Mouse (Mus musculus) thymus, adult 2 months (tissue): Measurements from ENCODE around the gene Dbn1. TPM values are rescaled to one million over a fixed set of nuclear protein-coding genes. Genes with fewer than 3 reads are reported as not detected.

Experiments
- DNase-seq: peaks from one replicate; pipeline ENCODE4 v3.0.0; 2021
- H3K27ac ChIP-seq: fragments of 200-500 bp; 2 replicates; pipeline ENCODE4 v1.5.1; 2012; ENCODE audit warnings: low read length, control low read depth; ENCODE audit not compliant: control insufficient read depth, insufficient read depth
- H3K27me3 ChIP-seq: fragments of 200-500 bp; 2 replicates; pipeline ENCODE4 v1.6.1; 2012; ENCODE audit warnings: mild to moderate bottlenecking, low read length, moderate library complexity, mixed read lengths; ENCODE audit not compliant: control insufficient read depth, insufficient read depth
- H3K36me3 ChIP-seq: fragments of 200-500 bp; 2 replicates; pipeline ENCODE4 v1.6.1; 2012; ENCODE audit warnings: mild to moderate bottlenecking, low read length, moderate library complexity; ENCODE audit not compliant: control insufficient read depth, insufficient read depth
- H3K4me1 ChIP-seq: fragments of 200-500 bp; replicated peaks from 2 replicates; pipeline ENCODE4 v1.6.1; 2012; ENCODE audit warnings: low read length; ENCODE audit not compliant: control insufficient read depth, insufficient read depth
- H3K4me3 ChIP-seq: fragments of 200-500 bp; 2 replicates; pipeline ENCODE4 v1.5.1; 2012; ENCODE audit warnings: mild to moderate bottlenecking, low read length, control low read depth, moderate library complexity; ENCODE audit not compliant: control insufficient read depth, insufficient read depth
- CTCF ChIP-seq: fragments of 200-500 bp; IDR thresholded peaks from 2 replicates; pipeline ENCODE4 v1.5.1; 2012; ENCODE audit warnings: mild to moderate bottlenecking, control low read depth, low read length, moderate library complexity, borderline replicate concordance; ENCODE audit not compliant: control insufficient read depth, poor library complexity, insufficient read depth; ENCODE audit errors: extremely low read depth
- POLR2A ChIP-seq: fragments of 200-500 bp; IDR thresholded peaks from 2 replicates; pipeline ENCODE4 v1.6.1; 2012; ENCODE audit warnings: mild to moderate bottlenecking, low read length, control low read depth, moderate library complexity; ENCODE audit not compliant: control insufficient read depth, poor library complexity, insufficient read depth; ENCODE audit errors: extremely low read depth
- WGBS: fragments of 180-500 bp; shearing (Covaris S2); methylation state at CpG from one replicate; pipeline ENCODE4 v1.1.7; 2018; 5-methylcytosine and 5-hydroxymethylcytosine counted together
- polyA plus RNA-seq: library from polyadenylated mRNA; depleted of rRNA; stranded (reverse); fragments of >200 nt; gene quantifications from 2 replicates; pipeline ENCODE4 v1.2.3, GENCODE M21; 2012

Gene Dbn1
- polyA plus RNA-seq, 1 experiment, result 9.8 TPM

DNA sequence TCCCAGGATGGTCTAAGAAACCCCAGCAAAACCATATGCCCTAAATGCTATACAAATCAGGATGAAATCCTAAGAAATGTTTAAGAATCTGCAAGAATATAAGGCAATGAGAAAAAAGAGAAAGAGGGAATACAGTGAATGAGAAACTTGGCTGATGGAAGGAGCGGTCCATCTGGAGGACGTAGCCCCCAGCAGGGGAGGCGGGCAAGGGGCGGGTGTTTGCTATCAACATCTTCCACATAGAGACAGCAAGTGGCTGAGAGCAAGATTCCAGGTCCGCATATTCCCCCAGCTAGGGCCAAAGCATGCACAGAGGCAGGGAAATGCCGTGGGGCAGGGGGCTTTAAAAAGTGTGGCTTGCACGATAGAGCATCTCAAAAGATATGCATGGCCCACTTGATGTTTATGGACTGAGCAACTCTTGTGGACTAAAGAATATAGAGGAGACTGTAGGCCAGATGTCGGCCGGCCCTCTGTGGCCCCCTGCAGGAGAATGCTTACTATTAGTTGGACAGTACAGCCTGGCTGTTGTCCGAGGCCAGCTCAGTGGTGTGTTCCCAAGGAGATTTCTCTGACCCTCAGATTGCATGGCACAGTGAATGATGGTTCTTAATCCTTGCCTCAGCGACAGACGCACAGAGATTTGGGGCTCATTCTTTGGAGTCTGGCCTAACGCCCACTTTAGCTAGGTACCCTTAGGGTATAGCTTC lies 18.9 kb downstream of the Dbn1 start:
- peaks cover 30% of the 10 kb centered on the region for H3K4me1 ChIP-seq
- H3K4me3 ChIP-seq, result no peak overlapping the region
- H3K27me3 ChIP-seq, result peaks cover 10% of the 10 kb centered on the region; the same call in 1 of the 2 replicates
- no peak for DNase-seq
- no peak overlapping the region for H3K27ac ChIP-seq
- 59% methylated on average over 13 of the region's 13 CpGs for WGBS
- H3K36me3 ChIP-seq, result no peaks in the 10 kb centered on the region
- no peak for TF ChIP-seq POLR2A
- TF ChIP-seq CTCF, result no peak

DNA sequence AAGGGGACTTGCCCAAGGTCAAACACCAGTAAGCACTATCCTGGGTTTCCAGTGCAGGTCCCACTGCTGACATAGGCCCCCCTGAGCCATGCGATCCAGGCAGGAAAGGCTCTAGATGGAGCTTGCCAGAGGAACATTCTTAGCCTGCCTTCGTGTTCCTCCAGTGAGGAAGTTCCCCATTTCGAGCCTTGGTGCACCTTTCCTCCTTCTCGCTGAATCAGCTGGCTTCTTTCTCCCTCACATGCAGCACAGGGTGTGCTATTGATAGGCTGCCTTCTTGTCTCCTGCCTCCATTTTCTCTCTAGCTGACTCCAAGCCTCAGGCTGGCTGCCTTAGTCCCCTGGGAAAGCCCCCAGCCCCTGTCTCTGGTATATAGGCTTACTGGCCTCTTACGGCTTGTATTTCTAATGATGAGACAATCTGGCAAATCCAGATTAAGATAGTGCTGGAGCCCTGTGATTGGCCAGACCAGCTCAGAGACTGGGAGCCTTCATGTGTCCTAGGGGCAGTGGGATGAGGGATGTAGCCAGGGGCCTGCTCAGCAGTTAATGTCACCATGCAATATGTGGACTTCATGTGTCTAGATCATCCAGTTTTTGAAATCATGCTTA lies 22.0 kb downstream of the Dbn1 start:
- Histone ChIP-seq H3K27me3 (no peaks in the 10 kb centered on the region), H3K4me3 (no peak overlapping the region), H3K27ac (no peak overlapping the region), H3K4me1 (peaks cover 26% of the 10 kb centered on the region), H3K36me3 (0 out of 2 replicates have a peak, but pooled peaks cover 8% of the 10 kb centered on the region)
- TF ChIP-seq POLR2A (no peak), CTCF (no peak)
- 47% methylated on average over 5 of the region's 5 CpGs for WGBS
- no peak for DNase-seq

DNA sequence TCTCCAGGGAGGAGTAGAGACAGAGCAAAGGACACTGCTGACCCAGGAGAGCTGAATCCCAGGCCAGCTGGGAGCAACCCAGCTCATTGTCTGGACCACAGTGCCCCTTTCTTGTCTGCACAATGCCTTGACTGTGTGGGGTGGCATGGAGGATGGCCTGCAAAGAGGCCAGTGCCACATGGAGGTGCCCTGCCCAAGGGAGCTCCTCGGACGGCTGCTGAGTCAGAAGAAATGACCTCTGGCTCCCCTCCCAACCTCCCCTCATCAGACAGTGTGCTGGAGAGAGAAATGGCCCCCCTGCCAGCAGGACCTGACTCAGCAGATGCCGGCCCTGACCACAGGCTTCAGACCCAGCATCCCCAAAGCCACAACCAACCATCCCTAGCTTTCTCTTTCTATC lies 22.7 kb downstream of the Dbn1 start:
- Histone ChIP-seq H3K27me3 (no peaks in the 10 kb centered on the region), H3K4me3 (no peak overlapping the region), H3K36me3 (peaks cover 10% of the 10 kb centered on the region), H3K4me1 (peaks cover 25% of the 10 kb centered on the region), H3K27ac (no peak overlapping the region)
- 8% methylated on average over 3 of the region's 3 CpGs for WGBS
- TF ChIP-seq CTCF (no peak), POLR2A (no peak)
- DNase-seq, result no peak

DNA sequence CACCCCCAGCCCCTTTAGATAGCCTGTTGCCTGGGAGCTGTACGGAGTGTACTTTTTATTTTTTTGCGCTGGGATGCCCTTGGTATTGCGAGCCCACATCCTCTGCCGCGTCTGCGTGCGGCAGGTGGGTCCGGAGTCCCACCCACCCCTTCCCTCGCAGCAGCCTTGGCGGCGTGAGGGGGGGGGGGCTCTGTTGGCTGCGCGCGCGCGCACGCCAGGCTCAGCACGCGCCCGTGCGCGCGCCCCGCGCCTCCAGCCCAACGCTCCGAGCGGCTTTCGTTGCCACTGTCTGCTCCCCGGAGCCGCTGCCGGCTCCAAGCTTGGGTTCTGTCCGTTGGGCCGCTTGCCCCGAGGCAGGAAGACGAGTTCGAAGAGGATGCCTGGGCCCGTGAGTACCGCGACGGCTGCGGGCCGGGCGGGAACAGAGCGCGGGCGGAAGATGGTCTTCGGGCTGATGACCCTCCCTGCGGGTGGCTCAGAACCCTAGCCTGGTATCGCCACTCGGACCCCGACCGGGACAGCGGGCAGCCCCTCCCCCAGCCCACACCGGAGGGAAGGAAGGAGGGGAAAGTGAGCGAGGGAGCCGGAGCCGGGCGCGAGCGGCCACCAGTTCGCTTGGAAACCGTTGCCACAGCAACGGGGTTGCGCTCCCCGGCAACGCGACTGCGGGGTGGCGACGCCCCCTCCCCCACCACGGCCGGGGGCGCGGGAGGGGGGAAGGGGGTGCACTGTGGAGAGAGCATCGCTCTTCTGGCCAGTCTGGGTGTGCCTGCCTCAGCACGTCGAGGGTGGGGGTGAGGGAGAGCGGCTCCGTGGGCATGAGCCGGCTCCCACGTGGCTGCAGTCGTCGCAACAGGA lies 23.7 kb downstream of the Dbn1 start, which contains the start of gene Prr7:
TSS of gene Prr7 (plus strand) at position 241 of the 858 bp plus-strand sequence.
- H3K27ac ChIP-seq, result peak within 1 kb of the TSS; percentile 38
- no peak for TF ChIP-seq POLR2A
- no peak for TF ChIP-seq CTCF
- H3K27me3 ChIP-seq, result no peaks in the 10 kb centered on the region
- H3K36me3 ChIP-seq, result peaks cover 20% of the 10 kb centered on the region
- peak within 1 kb of the TSS; percentile 47 for H3K4me3 ChIP-seq
- peak; percentile 70 for DNase-seq
- peaks cover 25% of the 10 kb centered on the region for H3K4me1 ChIP-seq
- WGBS, result 1% methylated on average over 78 of the region's 84 CpGs

DNA sequence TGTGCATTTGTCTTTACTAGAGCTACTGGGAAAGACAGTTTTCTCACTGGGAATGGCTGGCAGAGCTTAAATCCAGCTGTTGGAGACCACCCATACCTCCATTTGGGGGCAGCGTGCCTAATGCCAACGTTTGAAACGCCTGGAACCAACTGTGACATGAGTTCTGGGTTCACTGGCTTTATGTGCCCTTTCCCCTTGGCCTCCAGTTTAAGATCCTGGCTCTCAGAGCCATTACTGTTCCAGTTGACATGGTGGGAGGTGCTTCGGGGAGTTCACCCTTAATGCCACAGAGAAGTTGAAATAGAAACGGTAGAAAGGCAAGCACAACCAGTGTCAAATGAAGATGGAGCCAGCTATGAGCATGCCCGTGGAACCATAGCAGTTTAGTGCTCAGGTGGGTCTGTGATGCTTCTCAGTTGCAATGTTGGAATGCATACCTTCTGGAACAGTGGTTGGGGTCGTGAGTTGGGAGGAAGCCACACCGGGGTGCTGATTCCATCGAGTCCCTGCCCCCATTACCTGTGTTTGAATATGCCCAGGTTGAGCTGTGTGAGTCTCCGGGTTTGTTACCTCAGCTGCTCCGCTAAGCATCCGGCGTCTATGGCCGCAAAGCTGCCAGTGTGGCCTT lies 24.4 kb downstream of the Dbn1 start:
- DNase-seq, result peak; percentile 54
- Histone ChIP-seq H3K27ac (peak overlapping the region; percentile 38), H3K36me3 (peaks cover 27% of the 10 kb centered on the region), H3K4me3 (peak overlapping the region; percentile 47), H3K27me3 (no peaks in the 10 kb centered on the region), H3K4me1 (peaks cover 25% of the 10 kb centered on the region)
- TF ChIP-seq CTCF, result no peak
- TF ChIP-seq POLR2A, result no peak
- WGBS, result 18% methylated on average over 14 of the region's 14 CpGs

DNA sequence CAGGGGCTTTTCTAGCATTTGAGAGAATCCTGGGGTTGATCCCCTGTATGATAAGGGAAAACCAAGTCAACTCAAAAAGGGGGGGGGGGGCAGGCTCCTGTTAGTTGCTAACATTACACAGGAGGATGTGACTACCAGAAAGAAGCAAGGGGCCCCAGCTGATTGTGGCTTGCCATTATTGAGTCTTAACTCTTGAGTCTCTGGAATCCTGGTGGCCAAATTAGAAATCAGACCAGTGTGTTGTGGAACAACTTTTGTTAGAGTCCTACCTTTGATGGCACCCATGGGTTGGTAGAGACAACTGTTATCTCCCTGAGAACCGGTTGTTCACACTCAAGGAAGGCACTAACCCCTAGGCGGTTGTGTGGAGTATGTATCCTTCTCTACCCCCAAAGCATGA lies 24.9 kb downstream of the Dbn1 start:
- peaks cover 25% of the 10 kb centered on the region for H3K4me1 ChIP-seq
- TF ChIP-seq CTCF (no peak), POLR2A (no peak)
- DNase-seq, result no peak
- H3K27ac ChIP-seq, result no peak overlapping the region
- H3K36me3 ChIP-seq, result peaks cover 33% of the 10 kb centered on the region
- no peak overlapping the region for H3K4me3 ChIP-seq
- H3K27me3 ChIP-seq, result no peaks in the 10 kb centered on the region
- WGBS, result 87% methylated on average over 2 of the region's 2 CpGs
